Mouse (Mus musculus): ENCODE data around the gene Pcdh9.

The Pcdh9 gene

GRCm38 (mm10) chr14:93374181-93374580, 516.3 kb downstream of the Pcdh9 start:
- no peak for DNase-seq

GRCm38 (mm10) chr14:93354150-93354549, 536.3 kb downstream of the Pcdh9 start:
- no peak for DNase-seq

DNA sequence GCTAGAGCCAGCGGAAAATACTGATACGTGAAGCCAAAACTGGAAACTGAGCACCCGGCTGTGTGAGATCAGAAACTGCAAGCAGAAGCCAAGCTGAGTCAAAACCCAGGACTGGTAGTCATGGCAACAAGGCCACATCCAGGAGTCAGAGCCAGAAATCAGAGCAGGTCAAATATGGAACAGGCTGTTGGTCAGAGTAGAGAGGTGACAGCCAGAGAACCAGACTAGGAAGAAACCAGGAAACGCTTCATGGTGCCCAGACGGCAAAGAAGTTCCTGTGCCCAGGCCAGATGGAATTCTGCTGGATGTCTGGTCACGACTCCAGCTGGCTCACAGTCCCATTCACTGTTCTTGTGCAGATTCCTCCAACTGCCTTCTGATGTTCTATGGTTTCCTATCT, 539.6 kb downstream of the Pcdh9 start:
- no peak for DNase-seq

DNA sequence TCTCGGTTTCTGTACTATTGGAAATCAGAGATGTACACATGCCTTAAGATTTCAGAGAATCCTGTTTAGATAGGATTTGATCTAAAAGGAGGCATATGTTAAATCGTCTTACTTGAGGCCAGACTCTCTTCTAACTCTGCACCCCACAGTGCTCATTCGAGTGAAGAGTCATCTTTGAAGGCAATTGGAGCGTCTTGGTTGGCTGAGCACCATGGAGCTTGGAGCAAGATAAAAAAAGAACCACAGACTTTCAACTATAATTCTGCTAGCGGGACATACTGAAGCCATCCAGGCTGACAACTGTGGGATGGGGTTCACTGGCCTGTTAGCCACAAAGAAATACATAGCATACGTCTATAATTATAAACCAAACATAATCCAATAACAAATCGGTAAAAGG, 541.3 kb downstream of the Pcdh9 start:
- DNase-seq, result no peak

GRCm38 (mm10) chr14:93347031-93347430, 543.4 kb downstream of the Pcdh9 start:
- DNase-seq, result no peak

DNA sequence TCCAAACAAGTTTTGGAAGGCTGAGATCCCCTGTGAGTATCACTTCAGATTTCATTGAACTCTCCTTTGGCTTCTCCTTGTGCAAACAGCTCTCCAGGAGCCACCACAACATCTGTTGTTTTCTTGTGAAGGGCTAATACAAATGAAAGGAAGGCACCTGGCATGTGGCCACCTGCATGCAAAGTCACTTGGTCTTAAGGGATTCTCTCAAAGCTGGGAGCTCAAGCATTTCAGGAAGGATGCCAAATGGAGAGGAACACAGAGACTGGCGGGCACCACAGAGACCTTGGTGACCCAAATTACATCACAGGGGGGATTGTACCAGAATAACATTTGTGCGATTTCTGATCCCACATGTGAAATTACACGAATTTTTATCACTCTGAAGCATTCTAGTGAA, 547.7 kb downstream of the Pcdh9 start:
- no peak for DNase-seq

DNA sequence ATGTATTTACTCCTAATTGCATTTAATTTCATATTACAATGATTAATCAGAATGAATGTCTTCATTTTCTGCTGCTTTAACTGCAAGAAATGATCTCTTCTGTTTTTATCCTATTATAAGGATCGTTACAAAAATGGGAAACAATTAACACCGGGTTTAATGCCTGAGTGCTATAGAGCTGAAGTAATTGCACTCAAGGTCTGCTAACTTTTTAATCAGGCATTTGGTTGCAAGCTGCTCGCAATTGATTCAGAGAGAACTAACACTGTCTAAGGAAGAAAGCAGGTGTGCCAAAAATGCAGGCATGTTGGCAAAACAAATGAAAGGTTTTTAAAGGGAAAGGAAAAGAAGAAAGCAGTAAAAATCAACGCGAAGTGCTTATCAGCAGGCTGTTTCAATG, 549.1 kb downstream of the Pcdh9 start:
- DNase-seq, result no peak

GRCm38 (mm10) chr14:93329247-93329646, 561.2 kb downstream of the Pcdh9 start:
- no peak for DNase-seq

GRCm38 (mm10) chr14:93317393-93317792, 573.1 kb downstream of the Pcdh9 start:
- no peak for DNase-seq

DNA sequence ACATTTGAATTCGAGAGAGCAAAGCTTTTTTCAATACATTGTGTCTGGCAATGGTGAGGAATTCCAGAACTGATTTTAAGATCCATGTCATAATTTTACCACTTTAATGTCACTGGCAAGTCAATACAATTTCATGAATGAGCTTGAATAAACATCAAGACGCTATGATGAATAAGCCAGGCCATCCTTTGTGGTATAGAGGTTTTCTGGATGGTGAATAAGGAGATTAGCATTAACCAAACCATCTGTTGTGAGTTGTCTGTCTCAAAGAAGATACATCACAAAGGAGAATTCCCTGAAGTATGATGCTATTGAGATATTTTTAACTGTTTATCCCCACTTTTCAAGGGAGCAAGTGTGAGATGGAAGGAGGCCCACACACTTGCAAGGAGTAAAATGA, 602.1 kb downstream of the Pcdh9 start:
- DNase-seq, result no peak

DNA sequence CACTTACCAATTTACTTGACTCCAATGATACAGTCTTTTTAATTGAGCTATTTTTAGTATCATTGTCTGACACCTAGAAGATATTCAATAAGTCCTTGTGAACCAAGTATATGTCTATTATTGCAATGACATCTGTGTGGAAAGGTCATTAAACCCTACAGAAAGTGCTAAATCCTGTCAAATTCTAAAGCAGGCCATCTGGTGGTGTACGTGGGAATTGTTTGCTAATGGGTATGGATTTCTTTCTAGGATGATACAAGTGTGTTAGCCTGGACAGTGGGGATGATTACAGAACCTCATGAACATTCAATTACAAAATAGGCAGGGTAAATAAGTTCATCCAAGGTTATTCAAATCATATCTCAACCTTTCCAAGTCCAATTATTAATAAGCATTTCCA, 602.8 kb downstream of the Pcdh9 start:
- no peak for DNase-seq

DNA sequence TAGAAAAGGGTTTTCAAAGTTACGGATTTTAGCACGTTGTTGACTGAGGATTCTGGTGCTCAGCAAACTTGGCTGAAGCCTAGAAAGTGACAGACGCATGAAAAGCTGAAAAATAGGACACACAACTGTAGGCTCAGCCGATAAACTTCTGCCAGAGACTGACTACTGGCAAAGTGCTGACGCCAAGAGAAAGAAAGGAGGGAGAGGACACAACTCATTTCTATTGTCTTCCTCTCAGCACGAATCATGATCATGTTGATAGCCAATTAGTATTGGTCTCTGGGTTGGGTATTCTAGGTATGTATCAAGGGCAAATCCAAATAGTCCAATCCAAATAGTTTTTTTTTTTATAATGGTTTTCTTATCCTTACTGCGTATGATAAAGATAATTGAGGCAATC, 605.3 kb downstream of the Pcdh9 start:
- no peak for DNase-seq

GRCm38 (mm10) chr14:93284009-93284408, 606.5 kb downstream of the Pcdh9 start:
- no peak for DNase-seq

GRCm38 (mm10) chr14:93275661-93276060, 614.8 kb downstream of the Pcdh9 start:
- DNase-seq, result no peak

DNA sequence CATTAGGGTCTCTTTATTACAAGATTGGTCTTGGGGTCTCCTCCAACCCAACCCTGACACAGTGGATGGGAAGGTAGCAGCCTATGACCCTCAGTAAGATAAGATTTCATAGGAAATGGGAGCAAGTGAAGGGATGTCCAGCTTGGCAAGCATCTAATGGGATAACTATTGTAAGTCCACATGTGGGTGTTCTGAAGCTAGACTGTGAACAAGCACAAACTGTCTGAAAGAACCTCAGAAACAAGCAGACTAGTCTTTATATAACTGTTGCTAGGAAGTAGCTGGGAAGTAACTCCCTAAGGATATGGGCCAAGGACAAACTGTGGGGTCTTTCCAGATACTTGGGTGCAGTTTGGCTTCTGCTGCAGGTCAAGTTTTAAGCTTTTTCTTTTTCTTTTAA, 615.7 kb downstream of the Pcdh9 start:
- DNase-seq, result no peak

DNA sequence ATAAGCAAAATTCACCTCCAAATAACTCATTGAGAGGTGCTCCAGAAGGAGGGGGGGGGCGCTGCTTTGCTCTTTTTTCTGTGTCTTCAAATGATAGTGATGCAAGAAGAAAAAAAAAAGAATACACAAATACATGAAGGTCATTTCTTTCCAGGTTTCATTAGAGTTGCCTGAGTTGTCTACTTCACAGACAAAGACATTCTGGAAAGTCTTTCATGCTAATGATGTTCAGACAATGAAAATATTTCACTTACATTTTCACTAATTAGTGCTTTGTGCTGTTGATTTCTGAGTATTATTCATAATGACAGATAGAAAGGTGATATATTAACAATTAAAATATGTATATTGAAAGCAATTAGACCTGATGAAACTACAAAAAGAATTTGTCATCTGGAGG, 637.1 kb downstream of the Pcdh9 start:
- DNase-seq, result no peak

DNA sequence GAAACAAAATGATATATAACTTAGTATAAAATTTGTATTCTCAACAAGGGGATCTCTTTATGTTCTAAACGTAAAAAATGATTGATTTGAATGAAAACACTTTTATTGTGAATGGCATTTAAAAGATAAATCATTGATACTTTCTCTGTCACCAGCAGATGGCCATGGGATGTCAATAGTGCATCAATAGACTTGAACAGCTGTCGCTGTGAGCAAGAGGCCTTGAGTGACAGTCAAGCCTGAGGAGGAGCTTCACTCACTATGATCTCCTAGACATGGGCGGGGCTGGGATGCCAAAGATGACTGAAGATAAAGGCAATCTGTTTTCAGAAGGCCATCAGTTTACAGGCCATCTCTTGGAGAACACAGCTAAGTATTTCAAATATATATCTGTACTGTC, 650.2 kb downstream of the Pcdh9 start:
- DNase-seq, result no peak

GRCm38 (mm10) chr14:93234333-93234732, 656.1 kb downstream of the Pcdh9 start:
- no peak for DNase-seq

DNA sequence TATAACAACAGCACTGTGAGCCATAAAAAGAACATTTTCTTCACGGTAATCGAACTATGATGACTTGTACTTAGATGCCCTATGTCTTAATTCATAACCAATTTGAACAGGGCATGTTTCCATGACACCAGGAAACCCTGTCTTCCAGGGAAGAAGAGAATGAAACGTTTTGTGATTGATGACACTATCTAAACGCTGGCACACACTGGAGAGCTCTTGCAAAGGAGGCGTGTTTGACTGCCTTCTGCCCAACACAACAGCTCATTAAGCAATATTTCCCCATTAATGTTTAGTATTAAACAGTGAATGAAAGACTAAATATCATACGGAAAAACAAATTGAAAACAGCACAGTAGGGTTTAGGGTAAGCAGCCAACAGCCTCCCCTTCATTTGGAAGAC, 656.9 kb downstream of the Pcdh9 start:
- DNase-seq, result no peak

GRCm38 (mm10) chr14:93214846-93215245, 675.6 kb downstream of the Pcdh9 start:
- DNase-seq, result peak; percentile 63 to 71

DNA sequence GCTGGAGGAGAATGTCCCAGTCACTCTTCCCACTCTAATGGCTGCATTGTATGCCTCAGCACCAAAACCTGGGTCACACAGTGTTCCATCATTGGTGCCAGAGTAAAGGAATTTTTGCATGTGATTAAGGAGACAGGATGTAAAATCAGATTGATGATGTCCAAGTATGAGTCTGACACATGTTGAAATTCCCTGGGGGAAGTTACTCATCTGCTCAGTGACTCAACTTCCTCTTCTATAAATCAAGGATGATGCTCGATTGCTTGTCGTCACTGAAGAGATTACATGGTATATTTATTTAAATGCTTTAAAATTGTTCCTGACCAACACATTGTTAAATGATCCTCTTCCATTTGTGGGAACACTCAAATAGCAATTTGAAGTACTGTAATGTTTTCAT, 690.7 kb downstream of the Pcdh9 start:
- no peak for DNase-seq

- DNase-seq, result no peak
These were observed 707.6 kb downstream of the Pcdh9 start for GRCm38 (mm10) chr14:93182606-93183491.

- DNase-seq, result no peak
These were observed 721.3 kb downstream of the Pcdh9 start for GRCm38 (mm10) chr14:93169201-93169600.

GRCm38 (mm10) chr14:93168367-93168766, 722.1 kb downstream of the Pcdh9 start:
- no peak for DNase-seq

GRCm38 (mm10) chr14:93143414-93143813, 747.1 kb downstream of the Pcdh9 start:
- no peak for DNase-seq

Measured in kidney, adult 8-10 months (tissue).